Mouse (Mus musculus): ENCODE data around the gene Ptprk. TPM values are rescaled to one million over a fixed set of nuclear protein-coding genes. Genes with fewer than 3 reads are reported as not detected.

Gene Ptprk
- polyA plus RNA-seq, 1 experiment from 2014 or later, result 31.1 TPM

- Histone ChIP-seq H3K9me3 (ENCODE audit: low read length) (no peaks in the 10 kb centered on the region), H3K9ac (replicated peaks; ENCODE audit: low read depth) (no peak overlapping the region), H3K4me1 (ENCODE audit: insufficient read depth, low read depth, low read length) (no peaks in the 10 kb centered on the region), H3K27me3 (replicated peaks; ENCODE audit: insufficient read depth, low read length) (no peaks in the 10 kb centered on the region), H3K4me3 (ENCODE audit: low read depth, low read length) (no peak overlapping the region), H3K27ac (ENCODE audit: low read length) (peak overlapping the region; percentile 70), H3K36me3 (ENCODE audit: insufficient read depth, low read length) (no peaks in the 10 kb centered on the region), H3K4me2 (replicated peaks; ENCODE audit: low read depth, low read length) (peak overlapping the region; percentile 23)
- ATAC-seq, result peak; percentile 88
- WGBS, result 42% methylated on average over 14 of the region's 14 CpGs
- TF ChIP-seq EP300 (IDR thresholded peaks at IDR 0.05) (peak; percentile 47), CTCF (IDR thresholded peaks at IDR 0.05) (no peak)
- peak; percentile 56 for DNase-seq (ENCODE audit: low spot score)
These were observed 418.2 kb downstream of the Ptprk start for GRCm38 (mm10) chr10:28492870-28493269.

GRCm38 (mm10) chr10:28493271-28493861 lies 418.7 kb downstream of the Ptprk start:
- WGBS, result 30% methylated on average over 7 of the region's 7 CpGs
- H3K27ac ChIP-seq (ENCODE audit: low read length), result peak overlapping the region; percentile 70
- H3K27me3 ChIP-seq (replicated peaks; ENCODE audit: insufficient read depth, low read length), result no peaks in the 10 kb centered on the region
- H3K9ac ChIP-seq (replicated peaks; ENCODE audit: low read depth), result no peak overlapping the region
- H3K4me3 ChIP-seq (ENCODE audit: low read depth, low read length), result no peak overlapping the region
- no peaks in the 10 kb centered on the region for H3K4me1 ChIP-seq (ENCODE audit: insufficient read depth, low read depth, low read length)
- no peaks in the 10 kb centered on the region for H3K36me3 ChIP-seq (ENCODE audit: insufficient read depth, low read length)
- ATAC-seq (peak; percentile 95), DNase-seq (ENCODE audit: low spot score) (peak; percentile 80)
- TF ChIP-seq EP300 (IDR thresholded peaks at IDR 0.05) (peak; percentile 41), CTCF (IDR thresholded peaks at IDR 0.05) (peak; percentile 7; the same call in 1 of the 2 replicates)
- H3K4me2 ChIP-seq (replicated peaks; ENCODE audit: low read depth, low read length), result peak overlapping the region; percentile 23; the same call in 1 of the 2 replicates
- H3K9me3 ChIP-seq (ENCODE audit: low read length), result no peaks in the 10 kb centered on the region

- H3K9me3 ChIP-seq (ENCODE audit: low read length), result no peaks in the 10 kb centered on the region
- H3K4me1 ChIP-seq (ENCODE audit: insufficient read depth, low read depth, low read length), result no peaks in the 10 kb centered on the region
- TF ChIP-seq EP300 (IDR thresholded peaks at IDR 0.05), result no peak
- no peak overlapping the region for H3K9ac ChIP-seq (replicated peaks; ENCODE audit: low read depth)
- H3K4me2 ChIP-seq (replicated peaks; ENCODE audit: low read depth, low read length), result no peak overlapping the region
- 91% methylated on average over 1 of the region's 1 CpGs for WGBS
- no peak overlapping the region for H3K4me3 ChIP-seq (ENCODE audit: low read depth, low read length)
- H3K27me3 ChIP-seq (replicated peaks; ENCODE audit: insufficient read depth, low read length), result no peaks in the 10 kb centered on the region
- H3K27ac ChIP-seq (ENCODE audit: low read length), result no peak overlapping the region
- ATAC-seq, result no peak
- DNase-seq (ENCODE audit: low spot score), result no peak
- no peaks in the 10 kb centered on the region for H3K36me3 ChIP-seq (ENCODE audit: insufficient read depth, low read length)
These were observed 423.2 kb downstream of the Ptprk start for GRCm38 (mm10) chr10:28497791-28498190.

- TF ChIP-seq CTCF (IDR thresholded peaks at IDR 0.05) (no peak), EP300 (IDR thresholded peaks at IDR 0.05) (no peak)
- 80% methylated on average over 3 of the region's 3 CpGs for WGBS
- Histone ChIP-seq H3K27ac (ENCODE audit: low read length) (no peak overlapping the region), H3K9me3 (ENCODE audit: low read length) (no peaks in the 10 kb centered on the region), H3K27me3 (replicated peaks; ENCODE audit: insufficient read depth, low read length) (no peaks in the 10 kb centered on the region), H3K4me2 (replicated peaks; ENCODE audit: low read depth, low read length) (no peak overlapping the region), H3K36me3 (ENCODE audit: insufficient read depth, low read length) (no peaks in the 10 kb centered on the region), H3K9ac (replicated peaks; ENCODE audit: low read depth) (no peak overlapping the region), H3K4me1 (ENCODE audit: insufficient read depth, low read depth, low read length) (no peaks in the 10 kb centered on the region), H3K4me3 (ENCODE audit: low read depth, low read length) (no peak overlapping the region)
- DNase-seq (ENCODE audit: low spot score) (no peak), ATAC-seq (no peak)
These were observed 423.9 kb downstream of the Ptprk start for GRCm38 (mm10) chr10:28498504-28498903.

GRCm38 (mm10) chr10:28513601-28514000 lies 439.0 kb downstream of the Ptprk start:
- Histone ChIP-seq H3K9ac (replicated peaks; ENCODE audit: low read depth) (no peak overlapping the region), H3K4me3 (ENCODE audit: low read depth, low read length) (no peak overlapping the region), H3K36me3 (ENCODE audit: insufficient read depth, low read length) (no peaks in the 10 kb centered on the region), H3K27ac (ENCODE audit: low read length) (no peak overlapping the region), H3K9me3 (ENCODE audit: low read length) (no peaks in the 10 kb centered on the region), H3K4me1 (ENCODE audit: insufficient read depth, low read depth, low read length) (no peaks in the 10 kb centered on the region), H3K27me3 (replicated peaks; ENCODE audit: insufficient read depth, low read length) (no peaks in the 10 kb centered on the region), H3K4me2 (replicated peaks; ENCODE audit: low read depth, low read length) (no peak overlapping the region)
- WGBS, result 76% methylated on average over 2 of the region's 2 CpGs
- ATAC-seq (peak; percentile 40; the same call in 1 of the 2 replicates), DNase-seq (ENCODE audit: low spot score) (peak; percentile 21)
- no peak for TF ChIP-seq CTCF (IDR thresholded peaks at IDR 0.05)
- TF ChIP-seq EP300 (IDR thresholded peaks at IDR 0.05), result no peak

- Histone ChIP-seq H3K4me3 (ENCODE audit: low read depth, low read length) (no peak overlapping the region), H3K4me2 (replicated peaks; ENCODE audit: low read depth, low read length) (no peak overlapping the region), H3K27me3 (replicated peaks; ENCODE audit: insufficient read depth, low read length) (no peaks in the 10 kb centered on the region), H3K9ac (replicated peaks; ENCODE audit: low read depth) (no peak overlapping the region), H3K27ac (ENCODE audit: low read length) (no peak overlapping the region), H3K4me1 (ENCODE audit: insufficient read depth, low read depth, low read length) (no peaks in the 10 kb centered on the region), H3K36me3 (ENCODE audit: insufficient read depth, low read length) (no peaks in the 10 kb centered on the region), H3K9me3 (ENCODE audit: low read length) (no peaks in the 10 kb centered on the region)
- no peak for DNase-seq (ENCODE audit: low spot score)
- no peak for ATAC-seq
- 88% methylated on average over 5 of the region's 5 CpGs for WGBS
- TF ChIP-seq EP300 (IDR thresholded peaks at IDR 0.05), result no peak
- TF ChIP-seq CTCF (IDR thresholded peaks at IDR 0.05), result no peak
These were observed 441.5 kb downstream of the Ptprk start for GRCm38 (mm10) chr10:28516147-28516546.

Measured in lung, postnatal 0 days (tissue).